Mouse (Mus musculus): ENCODE measurements around the gene Cep19.

Cep19 gene

DNA sequence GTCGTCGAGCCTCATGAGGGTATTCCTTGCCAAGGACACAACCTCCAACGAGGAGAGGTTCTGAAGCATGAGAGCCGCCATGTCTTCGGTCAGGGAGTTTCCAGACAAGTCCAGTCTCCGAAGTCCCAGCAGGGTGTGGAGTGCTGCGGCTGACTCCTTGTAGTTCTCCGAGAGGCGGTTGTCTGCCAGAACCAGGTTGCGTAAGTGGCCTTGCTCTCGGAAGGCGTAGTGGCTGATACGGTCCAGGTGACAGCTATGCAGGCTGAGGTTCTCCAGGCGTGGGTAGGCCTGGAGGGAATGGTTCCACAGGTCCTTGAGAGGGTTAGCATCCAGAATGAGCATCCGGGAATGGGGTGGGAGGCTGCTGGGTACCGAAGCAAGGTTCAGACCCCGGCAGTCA, 45.0 kb downstream of the Cep19 start:
- no peak for DNase-seq (ENCODE audit: low read depth, low spot score)

DNA sequence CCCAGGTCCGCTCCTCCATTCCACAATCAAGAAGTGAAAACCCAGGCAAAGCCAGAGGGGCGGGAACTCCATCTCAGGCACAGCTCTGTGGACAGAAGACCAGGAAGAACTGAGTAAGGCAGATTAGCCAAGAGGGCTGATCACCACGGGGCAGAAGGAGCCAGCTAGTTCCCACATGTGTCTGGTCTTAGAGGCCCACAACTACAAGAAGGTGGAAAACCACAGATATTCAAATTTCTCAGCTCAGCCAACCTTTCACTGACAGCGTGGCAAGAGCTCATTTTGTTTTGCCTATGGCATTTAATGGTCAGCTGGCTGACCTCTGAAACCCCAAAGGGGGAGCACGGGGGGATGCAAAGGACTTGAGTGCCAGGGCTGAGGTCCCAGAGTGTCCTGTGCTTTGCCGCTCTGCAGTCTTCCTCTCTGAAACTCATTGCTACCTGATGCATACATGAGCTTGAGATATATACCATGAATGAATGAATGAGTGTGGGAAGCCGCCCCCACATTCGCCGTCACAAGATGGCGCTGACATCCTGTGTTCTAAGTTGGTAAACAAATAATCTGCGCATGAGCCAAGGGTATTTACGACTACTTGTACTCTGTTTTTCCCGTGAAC, 48.1 kb downstream of the Cep19 start:
- no peak for DNase-seq (ENCODE audit: low read depth, low spot score)

DNA sequence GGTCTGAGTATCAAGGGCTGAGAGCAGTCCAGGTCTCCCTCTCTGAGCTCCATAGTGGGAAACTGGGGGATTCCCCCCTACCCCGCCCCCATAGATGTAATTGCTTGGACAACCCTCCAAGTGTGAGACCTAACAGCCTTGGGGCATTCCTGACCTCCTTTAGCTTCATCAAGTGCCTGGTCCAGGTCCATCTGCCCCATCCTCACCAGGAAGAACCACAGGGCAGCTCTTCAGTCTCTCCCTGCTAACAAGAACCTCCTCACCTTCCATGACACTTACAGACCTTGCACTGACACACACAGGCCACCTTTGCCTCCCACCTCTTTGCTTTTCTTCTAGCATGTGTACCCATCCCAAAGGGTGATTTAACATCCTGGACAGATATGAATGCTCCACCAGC, 54.4 kb downstream of the Cep19 start:
- no peak for DNase-seq (ENCODE audit: low read depth, low spot score)

DNA sequence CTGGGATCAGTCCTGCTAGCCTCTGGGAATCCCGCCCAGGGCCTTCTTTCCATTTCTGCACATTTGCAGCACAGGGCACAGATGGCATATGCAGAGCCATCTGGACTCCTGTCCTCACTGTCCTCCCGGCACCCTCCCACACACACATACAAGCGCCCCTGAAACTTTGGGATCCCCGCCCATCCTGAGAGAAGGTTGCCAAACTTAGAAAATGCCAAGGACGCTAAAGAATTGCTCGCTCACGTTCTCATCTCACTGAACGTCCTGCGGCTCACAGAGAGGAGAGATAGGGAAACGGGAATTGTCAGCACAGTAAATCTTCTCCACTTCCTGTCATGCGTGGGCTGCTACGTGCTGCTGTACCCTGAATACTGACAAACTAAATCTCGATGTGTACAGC, 54.8 kb downstream of the Cep19 start:
- no peak for DNase-seq (ENCODE audit: low read depth, low spot score)

DNA sequence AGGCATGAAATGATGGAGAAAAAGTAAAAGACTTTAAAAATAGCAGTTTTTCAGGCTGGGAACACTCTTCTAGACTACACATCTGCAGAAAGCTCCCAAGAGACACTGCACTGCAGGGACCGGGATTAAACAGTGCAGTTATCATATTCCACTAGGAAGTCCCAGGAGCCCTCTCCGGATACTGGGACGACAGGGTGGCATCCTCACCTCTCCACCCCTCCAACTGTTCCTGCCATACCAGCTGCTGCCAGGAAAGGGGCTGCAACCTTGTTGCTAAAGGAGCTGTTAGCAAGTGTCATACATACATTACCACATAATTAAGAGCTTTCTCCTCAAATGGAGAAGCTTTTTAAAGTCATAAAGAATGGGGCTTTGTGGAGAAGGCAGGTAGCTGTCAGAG, 57.1 kb downstream of the Cep19 start:
- DNase-seq (ENCODE audit: low read depth, low spot score): no peak

DNA sequence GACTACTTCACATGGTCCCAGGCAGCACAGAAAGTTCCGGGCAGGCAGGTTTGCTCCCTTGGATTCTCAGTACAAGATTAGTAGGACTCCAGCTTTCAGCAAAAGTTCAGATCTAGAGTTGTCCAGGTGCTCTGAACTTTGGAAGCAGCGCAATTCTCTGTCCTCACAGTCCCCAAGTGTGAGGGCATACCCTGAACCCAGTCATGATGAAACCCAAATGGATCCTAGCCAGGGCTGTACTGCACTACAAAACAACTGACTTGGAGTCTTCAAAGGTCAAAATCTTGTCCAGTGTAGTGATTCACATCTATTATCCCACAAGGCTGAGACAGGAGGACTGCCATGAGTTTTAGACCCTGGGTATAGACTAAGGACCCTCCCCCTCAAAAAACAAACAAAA, 57.8 kb downstream of the Cep19 start:
- no peak for DNase-seq (ENCODE audit: low read depth, low spot score)

Data from mesoderm, embryonic 11.5 days (tissue).